Mouse (Mus musculus): ENCODE measurements at regions not wholly inside any gene's neighbourhood (a gene's known extent, or its start where the extent isn't known, plus 50 kb on each side); places are given as distances from the start of the nearest gene placed in this dataset.

GRCm38 (mm10) chr1:94582526-94582925 lies 530.2 kb upstream of the Pdcd1 start:
- no peak overlapping the region for H3K9ac ChIP-seq (ENCODE audit: low read depth, poor library complexity, severe bottlenecking)
- H3K27ac ChIP-seq (ENCODE audit: insufficient read depth, low read length) = no peak overlapping the region
- no peaks in the 10 kb centered on the region for H3K36me3 ChIP-seq (ENCODE audit: control insufficient read depth, insufficient read depth, low read length, poor library complexity, severe bottlenecking)
- 0 out of 2 replicates have a peak, but pooled peaks cover 3% of the 10 kb centered on the region for H3K9me3 ChIP-seq (replicated peaks; ENCODE audit: control insufficient read depth, insufficient read depth, low read length, poor library complexity, severe bottlenecking)
- no peak overlapping the region for H3K4me3 ChIP-seq (ENCODE audit: low read depth, low read length)
- H3K27me3 ChIP-seq (ENCODE audit: control insufficient read depth, insufficient read depth, low read length, poor library complexity, severe bottlenecking) = no peaks in the 10 kb centered on the region
- TF ChIP-seq EP300 (IDR thresholded peaks at IDR 0.05; ENCODE audit: insufficient read depth, low read depth, low read length) (no peak), CTCF (IDR thresholded peaks at IDR 0.05; ENCODE audit: low read depth, low read length) (no peak), POLR2A (IDR thresholded peaks at IDR 0.05; ENCODE audit: insufficient read depth, low read length) (no peak)
- no peaks in the 10 kb centered on the region for H3K4me1 ChIP-seq (ENCODE audit: control insufficient read depth, insufficient read depth, low read length)

DNA sequence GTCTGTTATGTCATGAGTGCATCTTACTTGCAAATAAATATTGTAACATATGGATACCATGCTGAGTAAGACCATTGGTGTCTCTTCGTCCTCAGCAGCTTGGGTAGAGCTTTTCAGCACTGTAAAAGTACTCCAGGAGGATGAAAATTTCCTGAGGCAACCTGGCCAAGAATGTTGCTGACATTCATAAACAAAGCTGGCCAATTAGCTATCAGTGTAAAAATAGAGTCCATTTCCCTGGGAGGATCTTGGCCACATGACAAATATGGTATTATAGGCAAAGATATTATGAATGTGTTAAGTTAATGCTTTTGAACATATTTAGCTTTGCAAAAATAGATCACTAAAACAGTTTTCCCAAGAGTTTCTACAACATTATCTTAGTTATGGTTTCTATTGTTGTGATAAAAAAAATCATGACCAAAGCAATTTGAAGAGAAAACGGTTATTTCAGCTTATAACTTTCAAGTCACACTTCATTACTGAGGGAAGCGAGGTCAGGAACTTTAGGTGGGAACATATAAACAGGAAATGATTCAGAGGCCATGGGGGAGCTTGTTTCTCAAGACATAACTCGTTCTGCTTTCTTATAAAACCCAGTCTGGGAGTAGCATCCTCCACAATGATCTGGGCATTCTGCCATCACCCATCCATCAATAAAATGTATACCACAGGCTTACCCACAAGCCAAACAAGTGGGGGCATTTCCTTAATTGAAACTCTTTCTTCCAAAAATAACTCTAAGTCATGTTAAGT lies 529.5 kb upstream of the Pdcd1 start:
- no peak overlapping the region for H3K27ac ChIP-seq (ENCODE audit: insufficient read depth, low read length)
- no peaks in the 10 kb centered on the region for H3K36me3 ChIP-seq (ENCODE audit: control insufficient read depth, insufficient read depth, low read length, poor library complexity, severe bottlenecking)
- no peaks in the 10 kb centered on the region for H3K4me1 ChIP-seq (ENCODE audit: control insufficient read depth, insufficient read depth, low read length)
- H3K9me3 ChIP-seq (replicated peaks; ENCODE audit: control insufficient read depth, insufficient read depth, low read length, poor library complexity, severe bottlenecking) = 0 out of 2 replicates have a peak, but pooled peaks cover 3% of the 10 kb centered on the region
- H3K9ac ChIP-seq (ENCODE audit: low read depth, poor library complexity, severe bottlenecking) = no peak overlapping the region
- H3K4me3 ChIP-seq (ENCODE audit: low read depth, low read length) = no peak overlapping the region
- TF ChIP-seq EP300 (IDR thresholded peaks at IDR 0.05; ENCODE audit: insufficient read depth, low read depth, low read length) (no peak), CTCF (IDR thresholded peaks at IDR 0.05; ENCODE audit: low read depth, low read length) (no peak), POLR2A (IDR thresholded peaks at IDR 0.05; ENCODE audit: insufficient read depth, low read length) (no peak)
- H3K27me3 ChIP-seq (ENCODE audit: control insufficient read depth, insufficient read depth, low read length, poor library complexity, severe bottlenecking) = no peaks in the 10 kb centered on the region

- H3K4me3 ChIP-seq (ENCODE audit: low read depth, low read length) = no peak overlapping the region
- H3K36me3 ChIP-seq (ENCODE audit: control insufficient read depth, insufficient read depth, low read length, poor library complexity, severe bottlenecking) = no peaks in the 10 kb centered on the region
- no peaks in the 10 kb centered on the region for H3K9me3 ChIP-seq (replicated peaks; ENCODE audit: control insufficient read depth, insufficient read depth, low read length, poor library complexity, severe bottlenecking)
- TF ChIP-seq EP300 (IDR thresholded peaks at IDR 0.05; ENCODE audit: insufficient read depth, low read depth, low read length) (no peak), CTCF (IDR thresholded peaks at IDR 0.05; ENCODE audit: low read depth, low read length) (no peak), POLR2A (IDR thresholded peaks at IDR 0.05; ENCODE audit: insufficient read depth, low read length) (no peak)
- H3K27ac ChIP-seq (ENCODE audit: insufficient read depth, low read length) = no peak overlapping the region
- no peaks in the 10 kb centered on the region for H3K4me1 ChIP-seq (ENCODE audit: control insufficient read depth, insufficient read depth, low read length)
- H3K9ac ChIP-seq (ENCODE audit: low read depth, poor library complexity, severe bottlenecking) = no peak overlapping the region
- no peaks in the 10 kb centered on the region for H3K27me3 ChIP-seq (ENCODE audit: control insufficient read depth, insufficient read depth, low read length, poor library complexity, severe bottlenecking)
Observed at GRCm38 (mm10) chr1:94532773-94533541, 480.6 kb upstream of the Pdcd1 start.

DNA sequence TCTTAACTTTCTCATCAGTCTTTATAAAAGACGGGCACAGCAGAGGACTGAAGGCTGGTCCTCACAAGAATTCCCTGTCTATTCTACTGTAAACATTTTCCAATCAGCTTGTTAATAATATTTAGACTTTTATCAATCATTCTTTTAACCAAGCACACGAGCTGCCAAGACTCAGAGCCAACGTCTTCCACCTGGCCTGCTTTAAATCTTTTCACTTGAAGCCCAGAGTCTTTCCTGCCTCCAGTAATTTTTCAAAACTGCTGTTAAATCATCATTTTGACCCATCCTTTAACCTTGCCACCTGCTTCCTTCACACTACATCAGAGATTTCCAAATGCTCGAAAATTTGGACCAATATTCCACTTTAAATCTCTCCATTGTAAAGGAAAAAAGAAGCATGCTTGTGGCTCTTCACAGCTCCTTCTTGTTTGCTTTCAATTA lies 451.7 kb upstream of the Pdcd1 start:
- no peaks in the 10 kb centered on the region for H3K27me3 ChIP-seq (ENCODE audit: control insufficient read depth, insufficient read depth, low read length, poor library complexity, severe bottlenecking)
- no peaks in the 10 kb centered on the region for H3K36me3 ChIP-seq (ENCODE audit: control insufficient read depth, insufficient read depth, low read length, poor library complexity, severe bottlenecking)
- H3K9ac ChIP-seq (ENCODE audit: low read depth, poor library complexity, severe bottlenecking) = no peak overlapping the region
- H3K9me3 ChIP-seq (replicated peaks; ENCODE audit: control insufficient read depth, insufficient read depth, low read length, poor library complexity, severe bottlenecking) = no peaks in the 10 kb centered on the region
- H3K4me3 ChIP-seq (ENCODE audit: low read depth, low read length) = no peak overlapping the region
- H3K4me1 ChIP-seq (ENCODE audit: control insufficient read depth, insufficient read depth, low read length) = no peaks in the 10 kb centered on the region
- H3K27ac ChIP-seq (ENCODE audit: insufficient read depth, low read length) = no peak overlapping the region
- TF ChIP-seq EP300 (IDR thresholded peaks at IDR 0.05; ENCODE audit: insufficient read depth, low read depth, low read length) (no peak), POLR2A (IDR thresholded peaks at IDR 0.05; ENCODE audit: insufficient read depth, low read length) (no peak), CTCF (IDR thresholded peaks at IDR 0.05; ENCODE audit: low read depth, low read length) (no peak)

- no peak for TF ChIP-seq CTCF (IDR thresholded peaks at IDR 0.05; ENCODE audit: low read depth, low read length)
- TF ChIP-seq POLR2A (IDR thresholded peaks at IDR 0.05; ENCODE audit: insufficient read depth, low read length) = no peak
- no peak for TF ChIP-seq EP300 (IDR thresholded peaks at IDR 0.05; ENCODE audit: insufficient read depth, low read depth, low read length)
- Histone ChIP-seq H3K4me3 (ENCODE audit: low read depth, low read length) (no peak overlapping the region), H3K9me3 (replicated peaks; ENCODE audit: control insufficient read depth, insufficient read depth, low read length, poor library complexity, severe bottlenecking) (no peaks in the 10 kb centered on the region)
Observed at GRCm38 (mm10) chr1:94503379-94504079, 451.2 kb upstream of the Pdcd1 start.

More at GRCm38 (mm10) chr1:94503379-94504079, 451.2 kb upstream of the Pdcd1 start:
- no peak overlapping the region for H3K9ac ChIP-seq (ENCODE audit: low read depth, poor library complexity, severe bottlenecking)
- H3K36me3 ChIP-seq (ENCODE audit: control insufficient read depth, insufficient read depth, low read length, poor library complexity, severe bottlenecking) = no peaks in the 10 kb centered on the region
- no peaks in the 10 kb centered on the region for H3K4me1 ChIP-seq (ENCODE audit: control insufficient read depth, insufficient read depth, low read length)
- H3K27ac ChIP-seq (ENCODE audit: insufficient read depth, low read length) = no peak overlapping the region
- no peaks in the 10 kb centered on the region for H3K27me3 ChIP-seq (ENCODE audit: control insufficient read depth, insufficient read depth, low read length, poor library complexity, severe bottlenecking)

Data from ES-Bruce4 (cell line).